Mouse (Mus musculus) MEL (cell line): ENCODE results near the gene Slc35e3. TPM values are rescaled to one million over a fixed set of nuclear protein-coding genes. Genes with fewer than 3 reads are reported as not detected.
A peak's percentile ranks its signal among the peaks of the same experiment; 100 is the strongest.

ENCODE experiments used
- DNase-seq: peaks from one replicate; pipeline ENCODE4 v3.0.0; 2011; ENCODE audit warnings: low read depth, low spot score
- H3K27ac ChIP-seq: 2 replicates; pipeline ENCODE4 v1.5.1; 2012; ENCODE audit warnings: low read depth, mild to moderate bottlenecking, control low read depth, low read length, moderate library complexity; ENCODE audit not compliant: control insufficient read depth
- H3K27me3 ChIP-seq, 2 experiments: fragments of 150-350 bp in 1 of 2; sonication (generic) in 1 of 2; 2 replicates each; pipeline ENCODE4 v1.6.1; 2012; ENCODE audit warnings: low read length in 2 of 2, mild to moderate bottlenecking in 2 of 2, improper control_type of control experiment in 1 of 2, moderate library complexity in 1 of 2; ENCODE audit not compliant: insufficient read depth in 2 of 2, control insufficient read depth in 1 of 2
- H3K36me3 ChIP-seq, 2 experiments: 2 replicates each; pipeline ENCODE4 v1.6.1; 2012 to 2014; ENCODE audit warnings: low read length in 2 of 2, improper control_type of control experiment in 1 of 2, inconsistent platforms in 1 of 2, mild to moderate bottlenecking in 1 of 2; ENCODE audit not compliant: insufficient read depth in 2 of 2, control insufficient read depth in 1 of 2
- H3K4me1 ChIP-seq, 2 experiments: fragments of 150-350 bp in 1 of 2; sonication (generic) in 1 of 2; 2 replicates each; pipeline ENCODE4 v1.6.1; 2012; ENCODE audit warnings: low read length in 2 of 2, improper control_type of control experiment in 1 of 2, mild to moderate bottlenecking in 1 of 2; ENCODE audit not compliant: insufficient read depth in 2 of 2, control insufficient read depth in 1 of 2
- H3K4me3 ChIP-seq, 2 experiments: fragments of 150-350 bp in 1 of 2; sonication (generic) in 1 of 2; 2 replicates each; pipeline ENCODE4 v1.5.1; 2012; ENCODE audit warnings: low read depth in 2 of 2, low read length in 2 of 2, mild to moderate bottlenecking in 2 of 2, moderate library complexity in 2 of 2, control low read depth in 1 of 2, improper control_type of control experiment in 1 of 2; ENCODE audit not compliant: control insufficient read depth in 1 of 2, insufficient read depth in 1 of 2
- H3K79me2 ChIP-seq: 2 replicates; pipeline ENCODE4 v1.6.1; 2012; ENCODE audit warnings: mild to moderate bottlenecking, low read length, moderate library complexity; ENCODE audit not compliant: control insufficient read depth, poor library complexity, insufficient read depth
- H3K9ac ChIP-seq: 2 replicates; pipeline ENCODE4 v1.6.1; 2012; ENCODE audit warnings: low read depth, mild to moderate bottlenecking, control low read depth, low read length, moderate library complexity; ENCODE audit not compliant: control insufficient read depth, poor library complexity, severe bottlenecking
- H3K9me3 ChIP-seq: fragments of 150-350 bp; sonication (generic); replicated peaks from 2 replicates; pipeline ENCODE4 v1.6.1; 2012; ENCODE audit warnings: mild to moderate bottlenecking, low read length, improper control_type of control experiment, moderate library complexity; ENCODE audit not compliant: insufficient read depth
- CHD1 ChIP-seq: IDR thresholded peaks from 2 replicates; pipeline ENCODE4 v1.6.1; 2012; ENCODE audit warnings: low read depth, mild to moderate bottlenecking, inconsistent platforms, low read length, improper control_type of control experiment
- CTCF ChIP-seq, 3 experiments: IDR thresholded peaks in 2 of 3; conservative IDR thresholded peaks in 1 of 3; 2 replicates each; pipeline ENCODE4 v1.5.1; 2011 to 2012; ENCODE audit warnings: low read length in 3 of 3, low read depth in 2 of 3, mild to moderate bottlenecking in 2 of 3, improper control_type of control experiment in 1 of 3, inconsistent platforms in 1 of 3, mixed read lengths in 1 of 3, moderate library complexity in 1 of 3; ENCODE audit not compliant: control insufficient read depth in 1 of 3, insufficient read depth in 1 of 3, poor library complexity in 1 of 3, severe bottlenecking in 1 of 3
- EP300 ChIP-seq, 2 experiments: IDR thresholded peaks; 2 replicates each; pipeline ENCODE4 v1.6.1; 2011; ENCODE audit warnings: improper control_type of control experiment in 2 of 2, low read length in 2 of 2, low read depth in 1 of 2, mild to moderate bottlenecking in 1 of 2
- JUND ChIP-seq: IDR thresholded peaks from 2 replicates; pipeline ENCODE4 v1.6.1; 2011; ENCODE audit warnings: low read depth, mild to moderate bottlenecking, improper control_type of control experiment, low read length
- MAX ChIP-seq: IDR thresholded peaks from 2 replicates; pipeline ENCODE4 v1.6.1; 2011; ENCODE audit warnings: low read length, improper control_type of control experiment
- MEF2A ChIP-seq: IDR thresholded peaks from 2 replicates; pipeline ENCODE4 v1.6.1; 2014; ENCODE audit warnings: low read depth, mild to moderate bottlenecking, inconsistent platforms, low read length, improper control_type of control experiment; ENCODE audit not compliant: poor library complexity, insufficient replicate concordance, severe bottlenecking; ENCODE audit errors: extremely low read depth
- NELFE ChIP-seq: IDR thresholded peaks from 2 replicates; pipeline ENCODE4 v1.6.1; 2011; ENCODE audit warnings: low read depth, low read length, improper control_type of control experiment
- POLR2AphosphoS2 ChIP-seq: IDR thresholded peaks from 2 replicates; pipeline ENCODE4 v1.6.1; 2011; ENCODE audit warnings: low read length, improper control_type of control experiment
- POLR2AphosphoS5 ChIP-seq: IDR thresholded peaks from 2 replicates; pipeline ENCODE4 v1.6.1; 2012; ENCODE audit warnings: low read depth, borderline replicate concordance, mild to moderate bottlenecking, inconsistent platforms, low read length, moderate library complexity, mixed read lengths
- RAD21 ChIP-seq: IDR thresholded peaks from 2 replicates; pipeline ENCODE4 v1.6.1; 2011; ENCODE audit warnings: mild to moderate bottlenecking, low read depth, low read length, improper control_type of control experiment
- SMC3 ChIP-seq: IDR thresholded peaks from 2 replicates; pipeline ENCODE4 v1.6.1; 2011; ENCODE audit warnings: low read depth, low read length, improper control_type of control experiment
- TBP ChIP-seq: IDR thresholded peaks from 2 replicates; pipeline ENCODE4 v1.8.0; 2011; ENCODE audit warnings: low read depth, low read length, improper control_type of control experiment
- TCF12 ChIP-seq: IDR thresholded peaks from 2 replicates; pipeline ENCODE4 v1.6.1; 2014; ENCODE audit warnings: low read depth, mild to moderate bottlenecking, inconsistent platforms, low read length, improper control_type of control experiment, moderate library complexity
- UBTF ChIP-seq: IDR thresholded peaks from 2 replicates; pipeline ENCODE4 v1.6.1; 2012; ENCODE audit warnings: low read depth, mild to moderate bottlenecking, inconsistent platforms, low read length, improper control_type of control experiment, moderate library complexity, borderline replicate concordance; ENCODE audit not compliant: insufficient read depth
- ZC3H11A ChIP-seq: IDR thresholded peaks from 2 replicates; pipeline ENCODE4 v1.6.1; 2012; ENCODE audit warnings: low read depth, mild to moderate bottlenecking, inconsistent platforms, low read length, improper control_type of control experiment
- polyA plus RNA-seq, 2 experiments: library from polyadenylated mRNA; stranded (reverse) in 1 of 2; unstranded in 1 of 2; fragments of >175 nt in 1 of 2; fragments of >200 nt in 1 of 2; gene quantifications; 2 replicates each; pipeline versions ENCODE4 v1.2.1 to v1.2.4; 2012; ENCODE audit warnings: low replicate concordance in 2 of 2, low read depth in 1 of 2; ENCODE audit not compliant: insufficient read length in 2 of 2, insufficient read depth in 1 of 2, missing spikeins in 1 of 2
- total RNA-seq: library from RNA; depleted of rRNA; stranded (reverse); fragments of 300-350 nt; gene quantifications from 2 replicates; pipeline ENCODE4 v1.2.3, GENCODE M21; 2012

The Slc35e3 gene
- total and polyA plus RNA-seq, 3 experiments = 3.7 to 7.4 TPM; not detected in 1

DNA sequence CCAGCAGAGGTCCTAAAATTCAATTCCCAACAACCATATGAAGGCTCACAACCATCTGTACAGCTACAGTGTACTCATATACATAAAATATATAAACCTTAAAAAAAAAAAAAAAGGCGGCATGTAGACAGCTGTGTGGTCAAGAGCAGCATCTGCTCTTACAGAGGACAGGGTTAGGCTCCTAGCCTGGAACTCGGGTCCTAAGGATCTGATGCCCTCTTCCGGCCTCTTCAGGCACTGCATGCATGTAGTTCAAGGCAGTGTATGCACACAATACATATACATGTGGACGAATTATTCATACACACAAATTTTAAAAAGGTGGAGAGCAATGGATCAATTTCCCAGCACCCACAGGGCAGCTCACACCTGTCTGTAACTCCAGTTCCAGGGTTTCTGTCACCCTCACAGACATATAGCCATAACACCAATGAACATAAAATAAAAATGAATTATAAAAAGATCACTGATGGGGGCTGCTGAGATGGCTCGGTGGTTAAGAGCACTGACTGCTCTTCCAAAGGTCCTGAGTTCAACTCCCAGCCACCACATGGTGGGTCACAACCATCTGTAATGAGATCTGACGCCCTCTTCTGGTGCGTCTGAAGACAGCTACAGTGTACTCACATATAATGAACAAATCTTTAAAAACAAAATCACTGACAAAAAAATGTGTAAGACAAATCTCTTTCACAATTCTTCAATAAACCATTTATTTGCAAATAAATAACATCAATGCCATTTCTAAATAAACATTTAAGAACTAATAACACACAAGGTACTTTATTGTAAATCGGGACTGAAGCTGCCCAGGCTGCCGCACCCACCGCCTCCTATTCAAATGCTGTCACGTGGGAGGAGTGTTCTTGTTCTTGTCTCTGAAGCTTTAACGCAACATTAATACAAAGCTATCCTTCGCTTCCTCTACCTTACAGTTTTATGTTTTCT lies 57.7 kb downstream of the Slc35e3 start:
- Histone ChIP-seq H3K9ac (no peak overlapping the region), H3K27me3 (no peaks in the 10 kb centered on the region), H3K79me2 (no peaks in the 10 kb centered on the region), H3K36me3 (peaks cover 0 to 18% of the 10 kb centered on the region in 2 experiments; a peak in 2 of 4 replicates), H3K9me3 (no peaks in the 10 kb centered on the region), H3K4me1 (no peaks in the 10 kb centered on the region), H3K27ac (no peak overlapping the region), H3K4me3 (no peak overlapping the region)
- peak; percentile 81 for DNase-seq
- peak; percentile 39 for TF ChIP-seq RAD21
- TF ChIP-seq CTCF (IDR thresholded peaks at IDR 0.05 in 2 of 3, conservative IDR thresholded peaks at IDR 0.05 in 1 of 3; ENCODE audit: control insufficient read depth in 1 of 3, insufficient read depth in 1 of 3, low read depth in 2 of 3, low read length in 3 of 3, poor library complexity in 1 of 3, severe bottlenecking in 1 of 3) = peak; percentile 62 to 68 (median 63)
- no peak for TF ChIP-seq MAX
- TF ChIP-seq SMC3 = peak; percentile 44; the same call in 1 of the 2 replicates

- no peaks in the 10 kb centered on the region for H3K27me3 ChIP-seq
- DNase-seq = no peak
- H3K4me3 ChIP-seq = no peak overlapping the region
- no peaks in the 10 kb centered on the region for H3K4me1 ChIP-seq
- no peak overlapping the region for H3K9ac ChIP-seq
- H3K79me2 ChIP-seq = no peaks in the 10 kb centered on the region
- no peak overlapping the region for H3K27ac ChIP-seq
- peaks cover 0 to 13% of the 10 kb centered on the region in 2 experiments; a peak in 2 of 4 replicates for H3K36me3 ChIP-seq
- no peaks in the 10 kb centered on the region for H3K9me3 ChIP-seq
- no peak for TF ChIP-seq CHD1
- TF ChIP-seq POLR2AphosphoS2 = 0 out of 2 replicates have a peak, but pooled peaks have one; percentile 36
Measured at GRCm38 (mm10) chr10:117687577-117687976, 58.6 kb downstream of the Slc35e3 start.

GRCm38 (mm10) chr10:117687018-117687417 lies 59.1 kb downstream of the Slc35e3 start:
- no peaks in the 10 kb centered on the region for H3K79me2 ChIP-seq
- peaks cover 0 to 13% of the 10 kb centered on the region in 2 experiments; a peak in 2 of 4 replicates for H3K36me3 ChIP-seq
- no peak for DNase-seq
- no peak overlapping the region for H3K4me3 ChIP-seq
- no peak overlapping the region for H3K27ac ChIP-seq
- no peaks in the 10 kb centered on the region for H3K27me3 ChIP-seq
- TF ChIP-seq JUND (no peak), MEF2A (no peak), UBTF (no peak), TBP (no peak), NELFE (no peak), EP300 (IDR thresholded peaks at IDR 0.05; ENCODE audit: low read depth in 1 of 2, low read length in 2 of 2) (no peak), POLR2AphosphoS5 (no peak), TCF12 (no peak), CTCF (IDR thresholded peaks at IDR 0.05 in 2 of 3, conservative IDR thresholded peaks at IDR 0.05 in 1 of 3; ENCODE audit: control insufficient read depth in 1 of 3, insufficient read depth in 1 of 3, low read depth in 2 of 3, low read length in 3 of 3, poor library complexity in 1 of 3, severe bottlenecking in 1 of 3) (no peak), POLR2AphosphoS2 (no peak), ZC3H11A (no peak), SMC3 (no peak)
- H3K4me1 ChIP-seq = no peaks in the 10 kb centered on the region
- H3K9me3 ChIP-seq = no peaks in the 10 kb centered on the region
- H3K9ac ChIP-seq = no peak overlapping the region
